Mouse (Mus musculus): ENCODE data around the gene Bscl2. TPM values are rescaled to one million over a fixed set of nuclear protein-coding genes. Genes with fewer than 3 reads are reported as not detected.
"Not testable (repeated sequence)": the region's sequence is repeated elsewhere in the genome, so short reads cannot be mapped to it uniquely, and the experiment has no call there.

The Bscl2 gene
- polyA plus RNA-seq, 1 experiment from 2014 or later, result 62.4 TPM

DNA sequence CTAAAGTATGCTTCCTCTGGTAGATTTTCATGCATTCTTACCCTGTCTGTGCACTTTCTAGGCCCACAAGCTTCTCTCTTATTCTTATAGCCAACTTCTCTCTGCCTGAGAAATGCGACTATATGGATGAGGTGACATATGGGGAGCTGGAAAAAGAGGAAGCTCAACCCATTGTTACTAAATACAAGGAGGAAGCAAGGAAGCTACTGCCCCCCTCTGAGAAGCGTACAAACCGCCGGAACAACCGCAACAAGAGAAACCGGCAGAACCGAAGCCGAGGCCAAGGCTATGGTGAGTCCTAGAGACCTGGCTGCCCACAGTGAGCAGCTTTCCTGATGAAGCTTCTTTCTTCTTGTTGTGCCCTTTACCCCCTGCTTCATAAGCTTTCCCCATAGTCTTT is 7.6 kb upstream of the Bscl2 start, which contains the start of gene AC129217.1:
Gene AC129217.1 (plus strand): TSS at position 114 of the 400 bp plus-strand sequence.
- Histone ChIP-seq H3K4me2 (replicated peaks; ENCODE audit: low read depth, low read length) (no peak within 1 kb of the TSS), H3K4me1 (ENCODE audit: insufficient read depth, low read length) (no peaks in the 10 kb centered on the region), H3K4me3 (ENCODE audit: low read length) (no peak within 1 kb of the TSS), H3K9ac (replicated peaks; ENCODE audit: low read length) (no peak within 1 kb of the TSS), H3K27me3 (ENCODE audit: insufficient read depth, low read length) (no peaks in the 10 kb centered on the region), H3K9me3 (ENCODE audit: low read length) (no peaks in the 10 kb centered on the region), H3K36me3 (ENCODE audit: insufficient read depth, low read length) (peaks cover 91% of the 10 kb centered on the region), H3K27ac (ENCODE audit: low read length) (no peak within 1 kb of the TSS)
- 94% methylated on average over 8 of the region's 8 CpGs for WGBS
- ATAC-seq (ENCODE audit: low FRiP score, low TSS enrichment), result no peak

DNA sequence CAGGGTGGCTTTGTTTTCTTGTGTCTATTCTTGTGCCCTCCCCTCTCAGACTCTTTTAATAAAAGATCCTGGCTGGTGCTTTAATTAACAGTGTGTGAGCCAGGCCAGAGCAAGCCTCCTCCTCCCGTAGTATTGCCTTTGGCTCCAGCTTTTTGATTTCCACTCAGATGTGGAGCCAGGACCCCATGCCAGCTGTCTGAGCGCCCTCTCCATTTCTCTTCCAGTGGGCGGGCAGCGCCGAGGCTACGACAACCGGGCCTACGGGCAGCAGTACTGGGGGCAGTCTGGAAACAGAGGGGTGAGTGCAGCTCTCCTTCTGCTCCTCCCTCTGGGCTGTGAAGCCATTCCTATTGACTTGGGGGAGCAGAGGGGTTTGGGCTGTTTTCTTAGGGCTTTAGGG is 6.6 kb upstream of the Bscl2 start:
- ATAC-seq (ENCODE audit: low FRiP score, low TSS enrichment), result no peak
- Histone ChIP-seq H3K36me3 (ENCODE audit: insufficient read depth, low read length) (peaks cover 92% of the 10 kb centered on the region), H3K9me3 (ENCODE audit: low read length) (no peaks in the 10 kb centered on the region), H3K27ac (ENCODE audit: low read length) (no peak overlapping the region), H3K4me1 (ENCODE audit: insufficient read depth, low read length) (no peaks in the 10 kb centered on the region), H3K27me3 (ENCODE audit: insufficient read depth, low read length) (no peaks in the 10 kb centered on the region), H3K4me2 (replicated peaks; ENCODE audit: low read depth, low read length) (no peak overlapping the region), H3K9ac (replicated peaks; ENCODE audit: low read length) (no peak overlapping the region), H3K4me3 (ENCODE audit: low read length) (no peak overlapping the region)
- 93% methylated on average over 8 of the region's 8 CpGs for WGBS

DNA sequence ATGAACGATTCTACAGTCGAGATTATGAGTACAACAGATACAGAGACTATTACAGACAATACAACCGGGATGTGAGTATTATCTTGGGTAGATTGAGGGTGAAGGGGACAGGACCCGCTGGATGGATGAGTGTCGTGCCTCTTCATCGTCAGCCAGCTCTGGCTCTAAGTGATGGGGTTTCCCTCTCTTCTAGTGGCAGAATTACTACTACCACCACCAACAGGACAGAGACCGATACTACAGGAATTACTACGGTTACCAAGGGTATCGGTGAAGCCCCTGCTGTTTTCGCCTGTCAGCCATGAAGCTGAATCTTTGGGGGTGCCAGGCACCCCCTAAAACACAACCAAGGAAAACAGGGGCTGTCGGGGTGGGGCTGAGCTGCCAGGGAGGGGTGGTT is 6.0 kb upstream of the Bscl2 start:
- no peaks in the 10 kb centered on the region for H3K4me1 ChIP-seq (ENCODE audit: insufficient read depth, low read length)
- H3K4me2 ChIP-seq (replicated peaks; ENCODE audit: low read depth, low read length), result no peak overlapping the region
- no peak overlapping the region for H3K4me3 ChIP-seq (ENCODE audit: low read length)
- H3K9me3 ChIP-seq (ENCODE audit: low read length), result no peaks in the 10 kb centered on the region
- no peak for ATAC-seq (ENCODE audit: low FRiP score, low TSS enrichment)
- no peak overlapping the region for H3K9ac ChIP-seq (replicated peaks; ENCODE audit: low read length)
- H3K27ac ChIP-seq (ENCODE audit: low read length), result no peak overlapping the region
- no peaks in the 10 kb centered on the region for H3K27me3 ChIP-seq (ENCODE audit: insufficient read depth, low read length)
- WGBS, result 86% methylated on average over 11 of the region's 11 CpGs
- H3K36me3 ChIP-seq (ENCODE audit: insufficient read depth, low read length), result peaks cover 91% of the 10 kb centered on the region

DNA sequence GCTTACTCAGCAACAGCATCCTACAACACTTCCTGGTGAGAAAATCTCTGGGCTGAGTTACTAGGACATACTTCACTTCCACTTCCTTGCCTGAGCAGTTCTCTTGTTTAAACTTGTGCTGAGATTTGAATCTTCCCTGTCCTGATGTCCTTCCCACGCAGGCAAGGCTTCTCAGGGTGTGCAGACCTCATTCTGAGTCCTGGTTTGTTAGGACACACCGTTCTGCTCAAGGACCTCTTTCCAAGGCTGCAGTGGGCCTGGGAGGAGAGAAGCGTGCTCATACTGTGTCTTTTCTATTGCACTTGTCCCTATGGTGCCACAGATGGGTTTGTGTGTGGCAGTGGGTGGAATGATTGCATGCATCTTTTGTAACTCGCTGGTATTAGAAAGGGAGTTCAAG is 4.3 kb upstream of the Bscl2 start:
- 88% methylated on average over 4 of the region's 4 CpGs for WGBS
- H3K4me1 ChIP-seq (ENCODE audit: insufficient read depth, low read length), result peaks cover under 1% of the 10 kb centered on the region
- no peak overlapping the region for H3K27ac ChIP-seq (ENCODE audit: low read length)
- no peaks in the 10 kb centered on the region for H3K9me3 ChIP-seq (ENCODE audit: low read length)
- H3K36me3 ChIP-seq (ENCODE audit: insufficient read depth, low read length), result peaks cover 77% of the 10 kb centered on the region
- H3K4me2 ChIP-seq (replicated peaks; ENCODE audit: low read depth, low read length), result no peak overlapping the region
- no peaks in the 10 kb centered on the region for H3K27me3 ChIP-seq (ENCODE audit: insufficient read depth, low read length)
- ATAC-seq (ENCODE audit: low FRiP score, low TSS enrichment), result no peak
- no peak overlapping the region for H3K9ac ChIP-seq (replicated peaks; ENCODE audit: low read length)
- H3K4me3 ChIP-seq (ENCODE audit: low read length), result no peak overlapping the region

DNA sequence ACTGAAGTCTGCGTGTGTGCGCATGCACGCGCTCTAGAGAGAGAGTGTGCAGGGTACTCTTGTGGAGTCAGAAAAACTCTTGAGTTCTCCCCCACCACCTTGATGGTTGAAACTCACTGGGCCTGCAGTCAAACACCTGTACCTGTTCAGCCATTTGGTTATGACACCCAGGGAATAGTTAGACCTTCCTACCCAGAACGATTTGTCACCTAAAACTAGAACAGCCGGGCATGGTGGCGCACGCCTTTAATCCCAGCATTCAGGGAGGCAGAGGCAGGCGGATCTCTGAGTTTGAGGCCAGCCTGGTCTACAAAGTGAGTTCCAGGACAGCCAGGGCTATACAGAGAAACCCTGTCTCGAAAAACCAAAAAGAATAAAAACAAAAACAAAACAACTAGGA is 940 bp upstream of the Bscl2 start:
- not testable (repeated sequence) for H3K4me3 ChIP-seq (ENCODE audit: low read length); H3K9me3 ChIP-seq (ENCODE audit: low read length); H3K9ac ChIP-seq (replicated peaks; ENCODE audit: low read length); H3K27me3 ChIP-seq (ENCODE audit: insufficient read depth, low read length); H3K27ac ChIP-seq (ENCODE audit: low read length); ATAC-seq (ENCODE audit: low FRiP score, low TSS enrichment); H3K4me2 ChIP-seq (replicated peaks; ENCODE audit: low read depth, low read length)
- peaks cover 32% of the 10 kb centered on the region for H3K4me1 ChIP-seq (ENCODE audit: insufficient read depth, low read length)
- 97% methylated on average over 10 of the region's 10 CpGs for WGBS
- H3K36me3 ChIP-seq (ENCODE audit: insufficient read depth, low read length), result peaks cover 45% of the 10 kb centered on the region

DNA sequence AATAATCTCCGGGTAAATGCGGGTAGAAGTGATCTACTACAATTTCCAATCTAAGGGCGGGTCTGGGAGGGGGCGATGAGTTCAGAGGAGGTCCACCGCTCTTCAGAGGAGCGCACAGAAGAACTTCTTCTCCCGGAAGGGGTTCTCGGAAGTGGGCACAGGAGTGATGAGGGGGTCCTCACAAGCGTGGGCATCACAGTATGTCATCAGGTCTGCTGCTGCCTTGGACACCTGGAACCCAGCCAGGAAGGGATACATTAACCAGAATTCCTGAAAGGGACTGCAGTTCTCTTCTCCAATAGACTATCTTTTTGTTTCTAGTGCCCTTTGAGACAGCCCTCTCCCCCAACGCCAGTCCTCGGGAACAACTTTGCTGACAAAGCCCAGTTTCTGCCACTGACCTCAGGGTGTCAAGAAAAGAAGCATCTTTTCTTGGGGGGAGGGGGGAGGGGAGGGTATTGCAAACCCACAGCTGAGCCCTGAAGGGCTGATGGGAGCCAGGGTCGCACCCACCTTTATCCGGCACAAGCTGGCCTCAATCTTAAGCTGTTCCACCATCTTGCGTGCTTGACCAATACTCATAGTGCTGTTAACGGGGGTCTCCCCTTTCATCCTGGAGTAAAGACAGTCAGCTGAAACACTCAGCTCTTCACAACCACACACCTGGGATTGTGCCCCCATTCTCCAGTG is 919 bp downstream of the Bscl2 start:
- H3K4me2 ChIP-seq (replicated peaks; ENCODE audit: low read depth, low read length), result peak overlapping the region; percentile 90
- H3K27me3 ChIP-seq (ENCODE audit: insufficient read depth, low read length), result no peaks in the 10 kb centered on the region
- peak overlapping the region; percentile 55 for H3K4me3 ChIP-seq (ENCODE audit: low read length)
- peak overlapping the region; percentile 87 for H3K9ac ChIP-seq (replicated peaks; ENCODE audit: low read length)
- peak; percentile 23 for ATAC-seq (ENCODE audit: low FRiP score, low TSS enrichment)
- peaks cover 32% of the 10 kb centered on the region for H3K4me1 ChIP-seq (ENCODE audit: insufficient read depth, low read length)
- H3K9me3 ChIP-seq (ENCODE audit: low read length), result no peaks in the 10 kb centered on the region
- 22% methylated on average over 15 of the region's 15 CpGs for WGBS
- H3K27ac ChIP-seq (ENCODE audit: low read length), result peak overlapping the region; percentile 99
- H3K36me3 ChIP-seq (ENCODE audit: insufficient read depth, low read length), result peaks cover 32% of the 10 kb centered on the region

DNA sequence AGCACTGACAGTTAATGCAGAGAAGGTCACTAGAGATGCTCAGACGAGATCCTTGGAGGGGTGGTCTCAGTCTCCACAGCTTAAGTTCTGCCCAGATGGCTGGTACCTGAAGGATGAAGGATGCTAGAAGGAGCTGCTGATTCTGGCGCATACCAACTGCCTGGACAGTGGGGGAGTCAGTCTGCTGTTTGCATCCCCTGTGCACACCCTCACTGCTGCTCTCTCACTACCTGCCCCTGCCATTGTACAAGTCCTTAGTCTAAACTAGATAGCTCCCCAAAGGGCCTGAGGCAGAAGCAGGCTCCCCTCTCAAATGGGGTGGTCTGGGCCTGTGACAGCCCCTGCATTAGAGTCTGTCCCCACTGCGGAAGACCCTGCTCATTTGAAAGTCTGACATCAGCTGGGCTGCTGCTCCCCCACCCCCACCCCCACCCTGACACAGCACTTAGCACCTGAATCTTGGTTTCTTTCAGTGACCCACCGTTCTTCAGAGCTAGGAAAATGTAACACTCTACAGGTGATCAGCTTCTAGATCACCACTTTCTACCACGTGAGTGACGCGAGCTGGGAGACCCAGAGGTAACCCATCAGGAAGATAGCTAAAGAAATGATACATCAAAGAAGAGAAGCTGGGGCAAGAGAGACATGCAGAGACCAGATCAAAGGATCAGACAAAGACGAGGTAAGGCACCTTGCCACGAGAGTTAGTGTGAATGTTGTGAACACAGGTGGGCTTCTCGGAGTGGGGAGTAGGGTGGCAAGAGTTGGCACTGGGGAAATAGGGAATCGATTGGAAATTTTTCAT is 2.0 kb downstream of the Bscl2 start, which contains the start of gene Gng3:
Gene Gng3 (minus strand): TSS at position 92 of the 805 bp plus-strand sequence.
- H3K27ac ChIP-seq (ENCODE audit: low read length), result peak within 1 kb of the TSS; percentile 99
- peak within 1 kb of the TSS; percentile 55 for H3K4me3 ChIP-seq (ENCODE audit: low read length)
- H3K4me1 ChIP-seq (ENCODE audit: insufficient read depth, low read length), result peaks cover 32% of the 10 kb centered on the region
- ATAC-seq (ENCODE audit: low FRiP score, low TSS enrichment), result no peak
- H3K9me3 ChIP-seq (ENCODE audit: low read length), result no peaks in the 10 kb centered on the region
- peaks cover 22% of the 10 kb centered on the region for H3K36me3 ChIP-seq (ENCODE audit: insufficient read depth, low read length)
- H3K9ac ChIP-seq (replicated peaks; ENCODE audit: low read length), result peak within 1 kb of the TSS; percentile 87
- 54% methylated on average over 11 of the region's 11 CpGs for WGBS
- H3K4me2 ChIP-seq (replicated peaks; ENCODE audit: low read depth, low read length), result peak within 1 kb of the TSS; percentile 90
- no peaks in the 10 kb centered on the region for H3K27me3 ChIP-seq (ENCODE audit: insufficient read depth, low read length)

DNA sequence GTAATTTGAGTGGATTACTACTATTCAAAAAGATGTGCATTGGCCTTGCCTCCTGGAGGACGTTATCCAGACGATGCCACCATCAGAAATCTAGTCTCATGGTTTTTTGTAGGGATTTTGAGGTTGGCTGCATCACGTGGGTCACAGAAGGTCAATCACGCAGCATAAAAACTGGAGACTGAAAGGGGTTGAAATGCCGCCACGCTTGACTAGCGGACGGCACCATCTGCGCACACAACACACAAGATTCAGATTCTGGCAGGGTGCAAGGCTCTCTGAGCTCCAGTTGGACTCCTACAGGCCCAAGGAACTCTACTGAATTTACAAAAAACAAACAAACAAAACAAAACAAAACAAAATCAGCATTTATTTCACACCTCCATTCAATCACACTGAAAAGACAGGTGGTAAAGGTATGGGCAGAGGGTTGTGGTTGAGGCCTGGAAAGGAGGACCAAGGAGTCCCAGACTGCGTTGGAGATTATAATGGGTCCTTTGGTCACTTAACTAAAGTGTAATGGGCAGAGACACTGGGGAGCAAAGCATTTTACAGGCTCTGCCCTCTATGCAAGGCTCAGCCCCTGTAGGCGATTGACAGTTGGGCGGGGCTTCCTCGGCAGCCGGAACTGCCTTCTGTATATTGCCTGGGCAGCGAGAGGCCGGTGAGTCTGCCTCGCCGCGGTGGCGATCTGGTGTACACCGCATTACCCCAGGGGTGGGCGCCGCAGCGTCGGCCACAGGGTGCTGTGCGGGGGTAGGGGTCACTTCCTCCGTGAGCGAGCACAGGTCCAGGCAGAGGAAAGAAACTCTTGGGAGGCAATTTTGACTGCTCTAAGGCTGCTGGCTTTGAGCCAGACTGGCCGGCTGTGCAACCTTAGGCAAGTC is 2.9 kb downstream of the Bscl2 start:
- peak overlapping the region; percentile 59 for H3K4me3 ChIP-seq (ENCODE audit: low read length)
- H3K27ac ChIP-seq (ENCODE audit: low read length), result peak overlapping the region; percentile 37; the same call in 1 of the 2 replicates
- H3K9ac ChIP-seq (replicated peaks; ENCODE audit: low read length), result peak overlapping the region; percentile 68
- ATAC-seq (ENCODE audit: low FRiP score, low TSS enrichment), result peak; percentile 73
- H3K9me3 ChIP-seq (ENCODE audit: low read length), result no peaks in the 10 kb centered on the region
- H3K4me2 ChIP-seq (replicated peaks; ENCODE audit: low read depth, low read length), result peak overlapping the region; percentile 76
- WGBS, result 23% methylated on average over 29 of the region's 29 CpGs
- peaks cover 15% of the 10 kb centered on the region for H3K36me3 ChIP-seq (ENCODE audit: insufficient read depth, low read length)
- no peaks in the 10 kb centered on the region for H3K27me3 ChIP-seq (ENCODE audit: insufficient read depth, low read length)
- peaks cover 32% of the 10 kb centered on the region for H3K4me1 ChIP-seq (ENCODE audit: insufficient read depth, low read length)

DNA sequence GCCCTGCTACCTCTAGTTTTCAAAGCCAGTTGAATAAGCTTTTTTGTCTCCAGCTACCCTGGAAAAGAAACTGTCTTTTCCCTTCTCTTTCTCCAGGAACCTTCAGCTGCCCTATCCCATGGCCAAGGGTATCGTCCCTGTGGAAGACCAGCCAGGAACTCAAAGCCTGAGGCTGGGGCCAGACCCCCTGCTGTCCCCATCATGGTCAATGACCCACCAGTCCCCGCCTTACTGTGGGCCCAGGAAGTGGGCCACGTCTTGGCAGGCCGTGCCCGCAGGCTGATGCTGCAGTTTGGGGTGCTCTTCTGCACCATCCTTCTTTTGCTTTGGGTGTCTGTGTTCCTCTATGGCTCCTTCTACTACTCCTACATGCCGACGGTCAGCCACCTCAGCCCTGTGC is 3.7 kb downstream of the Bscl2 start:
- Histone ChIP-seq H3K9ac (replicated peaks; ENCODE audit: low read length) (peak overlapping the region; percentile 68), H3K4me3 (ENCODE audit: low read length) (peak overlapping the region; percentile 59), H3K27me3 (ENCODE audit: insufficient read depth, low read length) (no peaks in the 10 kb centered on the region), H3K9me3 (ENCODE audit: low read length) (no peaks in the 10 kb centered on the region), H3K36me3 (ENCODE audit: insufficient read depth, low read length) (peaks cover 15% of the 10 kb centered on the region; the same call in 1 of the 2 replicates), H3K4me2 (replicated peaks; ENCODE audit: low read depth, low read length) (peak overlapping the region; percentile 76), H3K4me1 (ENCODE audit: insufficient read depth, low read length) (peaks cover 32% of the 10 kb centered on the region), H3K27ac (ENCODE audit: low read length) (peak overlapping the region; percentile 17; the same call in 1 of the 2 replicates)
- WGBS, result 92% methylated on average over 7 of the region's 7 CpGs
- no peak for ATAC-seq (ENCODE audit: low FRiP score, low TSS enrichment)
